Mouse (Mus musculus): Measurements from ENCODE around the gene Ifnab. TPM values are rescaled to one million over a fixed set of nuclear protein-coding genes. Genes with fewer than 3 reads are reported as not detected.

Ifnab gene
- polyA plus RNA-seq, 1 experiment from 2014 or later = not detected

DNA sequence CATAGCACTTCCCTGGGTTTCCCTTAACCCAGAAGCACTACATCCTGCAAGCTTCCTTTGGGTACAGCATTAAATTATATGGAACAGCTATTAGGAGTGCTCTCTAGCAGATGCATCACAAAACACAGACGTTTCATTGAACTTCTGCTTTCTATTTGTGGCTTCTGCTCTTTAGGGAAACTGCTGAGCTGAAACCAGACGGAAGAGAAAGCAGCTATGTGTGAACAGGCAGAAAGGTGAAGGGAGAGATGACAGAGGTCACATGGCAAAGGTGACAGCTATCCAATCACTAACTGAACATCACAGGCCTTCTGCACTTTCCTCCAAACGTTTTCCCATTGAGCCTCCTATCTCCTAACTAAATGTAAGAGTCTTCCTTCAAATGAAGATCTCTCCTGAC lies 14.8 kb upstream of the Ifnab start:
- WGBS (ENCODE audit: insufficient replicate concordance) = 5% methylated on average over 3 of the region's 3 CpGs
- H3K27ac ChIP-seq (replicated peaks) = no peak overlapping the region
- H3K9ac ChIP-seq = no peak overlapping the region
- H3K9me3 ChIP-seq (replicated peaks) = no peaks in the 10 kb centered on the region
- H3K36me3 ChIP-seq (replicated peaks) = no peaks in the 10 kb centered on the region
- no peak overlapping the region for H3K4me2 ChIP-seq
- H3K4me1 ChIP-seq (replicated peaks) = no peaks in the 10 kb centered on the region
- no peak overlapping the region for H3K4me3 ChIP-seq (replicated peaks)
- no peak for ATAC-seq (ENCODE audit: insufficient read depth)
- no peaks in the 10 kb centered on the region for H3K27me3 ChIP-seq

DNA sequence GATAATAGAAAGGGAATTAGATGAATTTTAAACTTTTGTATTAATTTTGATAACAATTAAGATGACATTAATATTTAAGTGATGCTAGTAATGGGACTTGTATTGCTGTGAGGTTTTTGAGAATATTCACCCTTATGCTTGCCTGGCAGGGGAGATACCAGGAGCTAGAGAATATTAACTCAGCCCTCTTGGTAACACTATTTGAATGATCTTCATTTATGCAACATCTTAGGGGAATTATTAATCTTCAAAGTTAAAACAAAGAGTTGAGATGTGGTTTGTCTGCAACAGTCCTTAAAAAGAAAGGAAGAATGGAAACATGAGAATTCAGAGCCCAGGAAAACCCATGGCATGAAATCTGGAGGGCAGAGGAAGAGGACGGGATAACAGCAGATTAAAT lies 8.1 kb upstream of the Ifnab start:
- ATAC-seq (ENCODE audit: insufficient read depth) = no peak
- 65% methylated on average over 1 of the region's 1 CpGs for WGBS (ENCODE audit: insufficient replicate concordance)

GRCm38 (mm10) chr4:88698781-88699180 lies 7.6 kb upstream of the Ifnab start:
- no peaks in the 10 kb centered on the region for H3K4me1 ChIP-seq (replicated peaks)
- no peak for ATAC-seq (ENCODE audit: insufficient read depth)
- H3K9me3 ChIP-seq (replicated peaks) = no peaks in the 10 kb centered on the region
- WGBS (ENCODE audit: insufficient replicate concordance) = 34% methylated on average over 5 of the region's 5 CpGs
- no peak overlapping the region for H3K4me3 ChIP-seq (replicated peaks)
- H3K4me2 ChIP-seq = no peak overlapping the region
- no peak overlapping the region for H3K9ac ChIP-seq
- H3K27me3 ChIP-seq = no peaks in the 10 kb centered on the region; the same call in 1 of the 2 replicates
- H3K27ac ChIP-seq (replicated peaks) = no peak overlapping the region
- no peaks in the 10 kb centered on the region for H3K36me3 ChIP-seq (replicated peaks)

More for the DNA sequence above, 8.1 kb upstream of the Ifnab start:
- H3K27me3 ChIP-seq = no peaks in the 10 kb centered on the region; the same call in 1 of the 2 replicates
- H3K4me3 ChIP-seq (replicated peaks) = no peak overlapping the region
- no peaks in the 10 kb centered on the region for H3K4me1 ChIP-seq (replicated peaks)
- H3K9ac ChIP-seq = no peak overlapping the region
- H3K27ac ChIP-seq (replicated peaks) = no peak overlapping the region
- H3K36me3 ChIP-seq (replicated peaks) = no peaks in the 10 kb centered on the region
- H3K4me2 ChIP-seq = no peak overlapping the region
- H3K9me3 ChIP-seq (replicated peaks) = no peaks in the 10 kb centered on the region

DNA sequence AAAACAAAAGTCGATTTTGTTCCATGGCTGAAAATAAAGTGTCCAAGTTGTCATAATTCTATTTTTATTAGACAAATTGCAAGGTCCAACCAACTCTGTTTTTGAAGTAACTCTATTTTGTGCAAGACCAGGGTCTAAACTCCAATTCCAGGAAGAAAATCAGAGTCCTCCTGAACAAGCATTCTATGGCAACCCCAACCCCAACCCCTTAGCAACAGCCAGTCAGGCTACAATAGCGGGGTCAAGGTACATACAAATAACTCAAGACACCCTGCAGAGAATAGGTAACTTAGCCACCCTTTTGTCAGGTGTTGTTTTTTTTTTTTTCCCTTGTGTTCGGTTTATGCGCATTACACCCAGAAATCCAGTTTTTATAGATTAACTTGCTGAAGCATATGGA lies 6.6 kb upstream of the Ifnab start:
- no peaks in the 10 kb centered on the region; the same call in 1 of the 2 replicates for H3K27me3 ChIP-seq
- H3K4me2 ChIP-seq = no peak overlapping the region
- no peak overlapping the region for H3K9ac ChIP-seq
- no peaks in the 10 kb centered on the region for H3K36me3 ChIP-seq (replicated peaks)
- H3K4me3 ChIP-seq (replicated peaks) = no peak overlapping the region
- no peak overlapping the region for H3K27ac ChIP-seq (replicated peaks)
- 64% methylated on average over 4 of the region's 4 CpGs for WGBS (ENCODE audit: insufficient replicate concordance)
- H3K4me1 ChIP-seq (replicated peaks) = no peaks in the 10 kb centered on the region
- ATAC-seq (ENCODE audit: insufficient read depth) = no peak
- no peaks in the 10 kb centered on the region for H3K9me3 ChIP-seq (replicated peaks)

GRCm38 (mm10) chr4:88697108-88697507 lies 5.9 kb upstream of the Ifnab start:
- Histone ChIP-seq H3K27me3 (no peaks in the 10 kb centered on the region; the same call in 1 of the 2 replicates), H3K36me3 (replicated peaks) (no peaks in the 10 kb centered on the region), H3K4me1 (replicated peaks) (no peaks in the 10 kb centered on the region), H3K9me3 (replicated peaks) (no peaks in the 10 kb centered on the region), H3K4me3 (replicated peaks) (no peak overlapping the region), H3K4me2 (no peak overlapping the region), H3K9ac (no peak overlapping the region), H3K27ac (replicated peaks) (no peak overlapping the region)
- ATAC-seq (ENCODE audit: insufficient read depth) = no peak
- 44% methylated on average over 6 of the region's 6 CpGs for WGBS (ENCODE audit: insufficient replicate concordance)

DNA sequence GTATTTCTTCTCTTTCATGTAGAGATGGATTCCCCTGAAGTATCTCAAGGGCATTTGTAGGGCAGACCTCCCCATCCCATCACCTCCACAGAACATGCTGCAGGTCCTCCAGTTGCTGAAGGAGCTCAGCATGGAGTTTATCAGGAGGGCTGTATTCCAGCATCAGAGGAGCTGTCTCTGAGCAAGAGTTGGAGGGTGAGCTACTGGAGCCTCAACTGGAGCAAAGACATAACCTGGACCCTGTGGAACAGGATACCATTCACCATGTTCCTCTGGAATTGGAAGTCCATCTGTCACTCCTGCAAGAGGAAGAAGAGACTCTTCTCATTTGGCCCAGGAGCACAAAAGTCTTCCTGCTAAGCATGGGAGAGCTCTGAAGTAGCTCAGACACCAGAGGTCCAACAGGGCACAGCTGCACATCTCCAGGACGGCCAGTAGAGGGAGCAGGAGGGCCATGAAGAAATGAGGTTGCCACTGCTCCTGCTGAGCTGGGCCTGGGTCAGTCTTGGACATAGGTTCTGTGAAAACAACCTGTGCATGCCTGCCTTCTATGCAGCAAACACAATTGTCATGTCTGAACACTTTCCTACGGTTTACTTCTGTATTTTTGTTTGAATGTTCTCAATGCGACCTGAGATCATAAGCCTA lies 5.2 kb upstream of the Ifnab start:
- Histone ChIP-seq H3K27ac (replicated peaks) (no peak overlapping the region), H3K36me3 (replicated peaks) (no peaks in the 10 kb centered on the region), H3K27me3 (no peaks in the 10 kb centered on the region; the same call in 1 of the 2 replicates), H3K9ac (no peak overlapping the region), H3K9me3 (replicated peaks) (no peaks in the 10 kb centered on the region), H3K4me2 (no peak overlapping the region), H3K4me1 (replicated peaks) (no peaks in the 10 kb centered on the region), H3K4me3 (replicated peaks) (no peak overlapping the region)
- WGBS (ENCODE audit: insufficient replicate concordance) = 19% methylated on average over 3 of the region's 3 CpGs
- ATAC-seq (ENCODE audit: insufficient read depth) = no peak

GRCm38 (mm10) chr4:88693392-88693791 lies 2.2 kb upstream of the Ifnab start:
- Histone ChIP-seq H3K9ac (no peak overlapping the region), H3K27ac (replicated peaks) (no peak overlapping the region), H3K9me3 (replicated peaks) (no peaks in the 10 kb centered on the region), H3K4me1 (replicated peaks) (no peaks in the 10 kb centered on the region), H3K4me3 (replicated peaks) (no peak overlapping the region), H3K36me3 (replicated peaks) (no peaks in the 10 kb centered on the region), H3K27me3 (no peaks in the 10 kb centered on the region; the same call in 1 of the 2 replicates), H3K4me2 (no peak overlapping the region)
- WGBS (ENCODE audit: insufficient replicate concordance) = 26% methylated on average over 2 of the region's 2 CpGs
- ATAC-seq (ENCODE audit: insufficient read depth) = no peak

DNA sequence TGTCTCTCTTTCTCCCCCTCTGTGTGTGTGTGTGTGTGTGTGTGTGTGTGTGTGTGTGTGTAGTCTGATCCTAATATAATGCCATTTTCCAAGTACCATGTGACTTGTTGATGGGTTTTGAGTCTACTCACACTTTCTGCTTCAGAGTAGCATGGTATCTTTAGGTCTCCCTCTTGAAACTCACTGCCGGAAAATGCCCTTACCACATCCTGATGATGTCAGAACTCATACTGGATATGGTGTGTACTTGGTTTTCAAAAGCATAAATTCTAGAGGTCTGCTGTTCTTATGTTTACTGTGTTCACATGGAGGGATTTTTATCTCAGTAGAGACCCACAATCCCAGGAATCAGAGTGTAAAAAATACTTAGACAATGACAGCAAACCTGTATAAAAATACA lies 1.4 kb upstream of the Ifnab start:
- Histone ChIP-seq H3K36me3 (replicated peaks) (no peaks in the 10 kb centered on the region), H3K4me2 (no peak overlapping the region), H3K9ac (no peak overlapping the region), H3K27ac (replicated peaks) (no peak overlapping the region), H3K27me3 (no peaks in the 10 kb centered on the region; the same call in 1 of the 2 replicates), H3K9me3 (replicated peaks) (no peaks in the 10 kb centered on the region), H3K4me3 (replicated peaks) (no peak overlapping the region), H3K4me1 (replicated peaks) (no peaks in the 10 kb centered on the region)
- ATAC-seq (ENCODE audit: insufficient read depth) = no peak
- WGBS (ENCODE audit: insufficient replicate concordance) = 37% methylated on average over 1 of the region's 1 CpGs

- Histone ChIP-seq H3K9me3 (replicated peaks) (no peaks in the 10 kb centered on the region), H3K4me2 (no peak within 1 kb of the TSS), H3K36me3 (replicated peaks) (no peaks in the 10 kb centered on the region), H3K27ac (replicated peaks) (no peak within 1 kb of the TSS), H3K27me3 (no peaks in the 10 kb centered on the region), H3K4me3 (replicated peaks) (no peak within 1 kb of the TSS), H3K4me1 (replicated peaks) (no peaks in the 10 kb centered on the region), H3K9ac (no peak within 1 kb of the TSS)
- ATAC-seq (ENCODE audit: insufficient read depth) = no peak
- 76% methylated on average over 1 of the region's 1 CpGs for WGBS (ENCODE audit: insufficient replicate concordance)
These were observed 7.3 kb downstream of the Ifnab start, which contains the start of gene Ifna2 for GRCm38 (mm10) chr4:88683812-88684211. Gene Ifna2, minus strand, starts transcription at chr4:88683912.

- Histone ChIP-seq H3K9me3 (replicated peaks) (no peaks in the 10 kb centered on the region), H3K4me1 (replicated peaks) (no peaks in the 10 kb centered on the region), H3K4me2 (no peak overlapping the region), H3K27ac (replicated peaks) (no peak overlapping the region), H3K36me3 (replicated peaks) (no peaks in the 10 kb centered on the region), H3K9ac (no peak overlapping the region), H3K27me3 (no peaks in the 10 kb centered on the region), H3K4me3 (replicated peaks) (no peak overlapping the region)
- ATAC-seq (ENCODE audit: insufficient read depth) = no peak
- WGBS (ENCODE audit: insufficient replicate concordance) = 28% methylated on average over 3 of the region's 3 CpGs
These were observed 9.8 kb downstream of the Ifnab start for GRCm38 (mm10) chr4:88681353-88681752.

DNA sequence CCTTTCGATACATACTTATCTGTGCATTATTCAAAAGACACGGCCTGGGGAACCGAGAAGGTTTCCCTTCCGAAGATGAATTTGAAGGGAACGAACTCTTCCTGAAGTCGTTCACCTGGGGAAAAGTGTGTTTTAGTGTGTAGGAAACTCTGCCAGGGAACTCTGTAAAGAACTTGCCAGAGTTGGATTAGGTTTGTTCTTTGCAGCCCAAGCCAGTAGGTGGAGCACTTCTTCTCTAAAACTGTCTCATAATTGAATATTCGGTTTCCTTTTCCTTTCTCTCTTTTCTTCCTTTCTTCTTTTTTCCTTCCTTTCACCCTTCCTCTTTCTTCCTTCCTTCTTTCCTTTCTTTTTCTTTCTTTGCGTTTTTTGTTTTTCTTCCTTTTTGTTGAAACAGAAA lies 10.8 kb downstream of the Ifnab start:
- Histone ChIP-seq H3K27ac (replicated peaks) (no peak overlapping the region), H3K4me2 (no peak overlapping the region), H3K4me1 (replicated peaks) (no peaks in the 10 kb centered on the region), H3K4me3 (replicated peaks) (no peak overlapping the region), H3K27me3 (no peaks in the 10 kb centered on the region), H3K9ac (no peak overlapping the region), H3K36me3 (replicated peaks) (no peaks in the 10 kb centered on the region), H3K9me3 (replicated peaks) (no peaks in the 10 kb centered on the region)
- WGBS (ENCODE audit: insufficient replicate concordance) = 35% methylated on average over 8 of the region's 8 CpGs
- no peak for ATAC-seq (ENCODE audit: insufficient read depth)

- Histone ChIP-seq H3K9me3 (replicated peaks) (no peaks in the 10 kb centered on the region), H3K27ac (replicated peaks) (no peak within 1 kb of the TSS), H3K36me3 (replicated peaks) (no peaks in the 10 kb centered on the region), H3K27me3 (no peaks in the 10 kb centered on the region), H3K4me2 (no peak within 1 kb of the TSS), H3K9ac (no peak within 1 kb of the TSS), H3K4me3 (replicated peaks) (no peak within 1 kb of the TSS), H3K4me1 (replicated peaks) (no peaks in the 10 kb centered on the region)
- 40% methylated on average over 1 of the region's 1 CpGs for WGBS (ENCODE audit: insufficient replicate concordance)
- ATAC-seq (ENCODE audit: insufficient read depth) = no peak
These were observed 14.3 kb downstream of the Ifnab start, which contains the start of gene Ifna16 for GRCm38 (mm10) chr4:88676824-88677223. Gene Ifna16, minus strand, starts transcription at chr4:88676924.
